Mouse (Mus musculus): ENCODE data around the gene A330070K13Rik.

GRCm38 (mm10) chr5:130333971-130334370 lies 50.5 kb downstream of the A330070K13Rik start:
- TF ChIP-seq POLR2A (IDR thresholded peaks at IDR 0.05; ENCODE audit: borderline replicate concordance, insufficient read depth, low read length) (no peak), CTCF (IDR thresholded peaks at IDR 0.05; ENCODE audit: borderline replicate concordance, insufficient read depth, low read depth, low read length) (no peak)

Measured in cerebellum, adult 2 months (tissue).